Mouse (Mus musculus): ENCODE results near the gene Lrmda.

- TF ChIP-seq TCF12 (IDR thresholded peaks at IDR 0.05; ENCODE audit: low read depth, low read length) (no peak), POLR2AphosphoS5 (IDR thresholded peaks at IDR 0.05; ENCODE audit: borderline replicate concordance, low read depth, low read length) (no peak), POLR2A (IDR thresholded peaks at IDR 0.05; ENCODE audit: control insufficient read depth in 1 of 2, insufficient read depth in 1 of 2, low read depth in 1 of 2, low read length in 2 of 2, poor library complexity in 1 of 2) (no peak), NRF1 (IDR thresholded peaks at IDR 0.05; ENCODE audit: insufficient read depth, low read depth, low read length, poor library complexity, severe bottlenecking) (no peak), KAT2A (conservative IDR thresholded peaks at IDR 0.05; ENCODE audit: low read depth, low read length) (no peak), HCFC1 (IDR thresholded peaks at IDR 0.05; ENCODE audit: low read depth, low read length) (no peak), GATA1 (IDR thresholded peaks at IDR 0.05; ENCODE audit: low read depth, low read length) (no peak), CTCF (IDR thresholded peaks at IDR 0.05 in 2 of 3, conservative IDR thresholded peaks at IDR 0.05 in 1 of 3; ENCODE audit: control insufficient read depth in 1 of 3, insufficient read depth in 1 of 3, low read depth in 2 of 3, low read length in 3 of 3, poor library complexity in 1 of 3, severe bottlenecking in 1 of 3) (no peak), ETS1 (IDR thresholded peaks at IDR 0.05; ENCODE audit: low read depth, low read length) (no peak), EP300 (IDR thresholded peaks at IDR 0.05; ENCODE audit: low read depth in 1 of 2, low read length in 2 of 2) (no peak)
Observed at GRCm38 (mm10) chr14:22986736-22987135, 967.2 kb downstream of the Lrmda start.
